Mouse (Mus musculus) CH12.LX (cell line): ENCODE data around the gene Myo1h. TPM values are rescaled to one million over a fixed set of nuclear protein-coding genes. Genes with fewer than 3 reads are reported as not detected.

Experiments
- DNase-seq: peaks from one replicate; pipeline ENCODE4 v3.0.0-alpha.2; 2013; ENCODE audit errors: extremely low read depth
- H3K27ac ChIP-seq: 2 replicates; pipeline ENCODE4 v1.5.1; 2012; ENCODE audit warnings: low read depth, mild to moderate bottlenecking, control low read depth, moderate library complexity; ENCODE audit not compliant: insufficient read depth
- H3K27me3 ChIP-seq: replicated peaks from 2 replicates; pipeline ENCODE3; 2012; ENCODE audit warnings: inconsistent platforms
- H3K36me3 ChIP-seq, 2 experiments: replicated peaks in 1 of 2; 2 replicates each; pipeline versions ENCODE3 to v1.6.1; 2012; ENCODE audit warnings: inconsistent platforms in 1 of 2, low read length in 1 of 2, mild to moderate bottlenecking in 1 of 2, mixed read lengths in 1 of 2, moderate library complexity in 1 of 2; ENCODE audit not compliant: control insufficient read depth in 1 of 2, insufficient read depth in 1 of 2
- H3K4me1 ChIP-seq, 2 experiments: 2 replicates each; pipeline ENCODE4 v1.6.1; 2012; ENCODE audit warnings: inconsistent platforms in 1 of 2, moderate library complexity in 1 of 2; ENCODE audit not compliant: insufficient read depth in 2 of 2, control insufficient read depth in 1 of 2
- H3K4me2 ChIP-seq: 2 replicates; pipeline ENCODE4 v1.6.1; 2012; ENCODE audit warnings: low read depth, mild to moderate bottlenecking, control low read depth; ENCODE audit not compliant: poor library complexity, insufficient read depth, severe bottlenecking
- H3K4me3 ChIP-seq, 3 experiments: fragments of 150-350 bp in 1 of 3; sonication (generic) in 1 of 3; replicated peaks in 1 of 3; 2 replicates each; pipeline versions ENCODE3 to v1.5.1; 2011 to 2012; ENCODE audit warnings: low read depth in 2 of 3, low read length in 2 of 3, mild to moderate bottlenecking in 2 of 3, moderate library complexity in 2 of 3, control low read depth in 1 of 3, improper control_type of control experiment in 1 of 3, inconsistent platforms in 1 of 3, mixed read lengths in 1 of 3; ENCODE audit not compliant: poor library complexity in 1 of 3
- H3K79me2 ChIP-seq: replicated peaks from 2 replicates; pipeline ENCODE4 v1.6.1; 2012; ENCODE audit warnings: mild to moderate bottlenecking, moderate library complexity; ENCODE audit not compliant: control insufficient read depth, poor library complexity, insufficient read depth, severe bottlenecking; ENCODE audit errors: extremely low read depth
- H3K9ac ChIP-seq: 2 replicates; pipeline ENCODE4 v1.6.1; 2012; ENCODE audit warnings: low read depth, mild to moderate bottlenecking, control low read depth, moderate library complexity; ENCODE audit not compliant: insufficient read depth
- H3K9me3 ChIP-seq: replicated peaks from 2 replicates; pipeline ENCODE3; 2012; ENCODE audit warnings: low read length, inconsistent platforms, mixed read lengths
- BHLHE40 ChIP-seq: IDR thresholded peaks from 2 replicates; pipeline ENCODE4 v1.6.1; 2011; ENCODE audit warnings: mild to moderate bottlenecking, low read depth, low read length, improper control_type of control experiment
- CHD1 ChIP-seq: IDR thresholded peaks from 2 replicates; pipeline ENCODE4 v1.6.1; 2012; ENCODE audit warnings: low read depth, low read length, improper control_type of control experiment, inconsistent platforms
- CHD2 ChIP-seq: IDR thresholded peaks from 2 replicates; pipeline ENCODE4 v1.6.1; 2011; ENCODE audit warnings: low read length, improper control_type of control experiment
- CTCF ChIP-seq, 2 experiments: IDR thresholded peaks in 1 of 2; conservative IDR thresholded peaks in 1 of 2; 2 replicates each; pipeline ENCODE4 v1.5.1; 2011 to 2012; ENCODE audit warnings: low read depth in 2 of 2, low read length in 2 of 2, improper control_type of control experiment in 1 of 2, inconsistent platforms in 1 of 2, mild to moderate bottlenecking in 1 of 2, moderate library complexity in 1 of 2
- E2F4 ChIP-seq: IDR thresholded peaks from 2 replicates; pipeline ENCODE4 v1.6.1; 2011; ENCODE audit warnings: low read depth, low read length, improper control_type of control experiment; ENCODE audit not compliant: insufficient replicate concordance
- ELF1 ChIP-seq: IDR thresholded peaks from 2 replicates; pipeline ENCODE4 v1.6.1; 2014; ENCODE audit warnings: low read depth, mild to moderate bottlenecking, inconsistent platforms, low read length, improper control_type of control experiment
- GABPA ChIP-seq: IDR thresholded peaks from 2 replicates; pipeline ENCODE4 v1.6.1; 2012; ENCODE audit warnings: low read depth, low read length, improper control_type of control experiment, inconsistent platforms; ENCODE audit not compliant: insufficient replicate concordance
- HCFC1 ChIP-seq: IDR thresholded peaks from 2 replicates; pipeline ENCODE4 v1.6.1; 2012; ENCODE audit warnings: low read depth, mild to moderate bottlenecking, inconsistent platforms, low read length, improper control_type of control experiment
- KAT2A ChIP-seq: IDR thresholded peaks from 2 replicates; pipeline ENCODE4 v1.6.1; 2012; ENCODE audit warnings: low read length, improper control_type of control experiment, inconsistent platforms; ENCODE audit not compliant: insufficient replicate concordance
- MAFK ChIP-seq: IDR thresholded peaks from 2 replicates; pipeline ENCODE4 v1.6.1; 2011; ENCODE audit warnings: low read length, improper control_type of control experiment; ENCODE audit not compliant: insufficient replicate concordance
- MAZ ChIP-seq: IDR thresholded peaks from 2 replicates; pipeline ENCODE4 v1.6.1; 2012; ENCODE audit warnings: low read depth, mild to moderate bottlenecking, inconsistent platforms, low read length, improper control_type of control experiment, moderate library complexity
- MEF2A ChIP-seq: IDR thresholded peaks from 2 replicates; pipeline ENCODE4 v1.6.1; 2014; ENCODE audit warnings: low read depth, mild to moderate bottlenecking, inconsistent platforms, low read length, improper control_type of control experiment, borderline replicate concordance
- MXI1 ChIP-seq: IDR thresholded peaks from 2 replicates; pipeline ENCODE4 v1.6.1; 2011; ENCODE audit warnings: mild to moderate bottlenecking, low read depth, low read length, improper control_type of control experiment
- NRF1 ChIP-seq: IDR thresholded peaks from 2 replicates; pipeline ENCODE4 v1.6.1; 2014; ENCODE audit warnings: low read depth, mild to moderate bottlenecking, inconsistent platforms, low read length, improper control_type of control experiment, moderate library complexity
- PAX5 ChIP-seq: IDR thresholded peaks from 2 replicates; pipeline ENCODE4 v1.6.1; 2012; ENCODE audit warnings: low read length, inconsistent platforms, mixed read lengths
- RAD21 ChIP-seq: IDR thresholded peaks from 2 replicates; pipeline ENCODE4 v1.6.1; 2011; ENCODE audit warnings: low read depth, mild to moderate bottlenecking, low read length, improper control_type of control experiment, moderate library complexity
- RCOR1 ChIP-seq: conservative IDR thresholded peaks from 2 replicates; pipeline ENCODE4 v1.6.1; 2012; ENCODE audit warnings: low read depth, mild to moderate bottlenecking, inconsistent platforms, low read length, improper control_type of control experiment
- SIN3A ChIP-seq: IDR thresholded peaks from 2 replicates; pipeline ENCODE4 v1.6.1; 2012; ENCODE audit warnings: low read length, improper control_type of control experiment, inconsistent platforms
- SMC3 ChIP-seq: IDR thresholded peaks from 2 replicates; pipeline ENCODE4 v1.6.1; 2011; ENCODE audit warnings: low read depth, low read length, improper control_type of control experiment
- TCF12 ChIP-seq: IDR thresholded peaks from 2 replicates; pipeline ENCODE4 v1.6.1; 2014; ENCODE audit warnings: low read depth, mild to moderate bottlenecking, inconsistent platforms, low read length, improper control_type of control experiment
- UBTF ChIP-seq: IDR thresholded peaks from 2 replicates; pipeline ENCODE4 v1.6.1; 2012; ENCODE audit warnings: low read depth, mild to moderate bottlenecking, inconsistent platforms, low read length, improper control_type of control experiment, moderate library complexity
- USF1 ChIP-seq: IDR thresholded peaks from 2 replicates; pipeline ENCODE4 v1.6.1; 2014; ENCODE audit warnings: low read depth, mild to moderate bottlenecking, inconsistent platforms, low read length, improper control_type of control experiment
- USF2 ChIP-seq: conservative IDR thresholded peaks from 2 replicates; pipeline ENCODE4 v1.6.1; 2011; ENCODE audit warnings: low read depth, low read length, improper control_type of control experiment
- ZC3H11A ChIP-seq: IDR thresholded peaks from 2 replicates; pipeline ENCODE4 v1.6.1; 2012; ENCODE audit warnings: low read depth, mild to moderate bottlenecking, inconsistent platforms, low read length, improper control_type of control experiment
- ZKSCAN1 ChIP-seq: IDR thresholded peaks from 2 replicates; pipeline ENCODE4 v1.6.1; 2012; ENCODE audit warnings: low read depth, inconsistent platforms, low read length, improper control_type of control experiment, borderline replicate concordance
- ZMIZ1 ChIP-seq: IDR thresholded peaks from 2 replicates; pipeline ENCODE4 v1.6.1; 2012; ENCODE audit warnings: low read depth, mild to moderate bottlenecking, inconsistent platforms, low read length, improper control_type of control experiment
- dilution Hi-C: fragments of 300-500 bp; cut with MboI; formaldehyde crosslinking; loops from 2 replicates; pipeline ENCODE4 v1.14.3; 2020; ENCODE audit warnings: low sequenced_read_pairs; ENCODE audit not compliant: extremely low pct_unique_long_range_greater_than_20kb, extremely low pct_ligation_motif_present
- in situ Hi-C: fragments of 300-500 bp; cut with MboI; formaldehyde crosslinking; loops from 3 replicates; pipeline ENCODE4 v1.14.3; 2019; ENCODE audit warnings: low sequenced_read_pairs, low pct_ligation_motif_present, low pct_unique_long_range_greater_than_20kb, mixed read lengths
- polyA plus RNA-seq: library from polyadenylated mRNA; unstranded; fragments of >175 nt; gene quantifications from 2 replicates; pipeline ENCODE4 v1.2.1, GENCODE M21; 2012; ENCODE audit warnings: low read depth; ENCODE audit not compliant: insufficient read length
- total RNA-seq, 2 experiments: library from RNA; depleted of rRNA; stranded (reverse); fragments of 300-350 nt in 1 of 2; fragments of >200 nt in 1 of 2; gene quantifications; 2 replicates each; pipeline ENCODE4 v1.2.3; 2012 to 2014

Myo1h gene
- total and polyA plus RNA-seq, 3 experiments = 1.1 to 4.4 (median 1.8) TPM

- TF ChIP-seq MAFK (no peak), USF2 (no peak)
- TF ChIP-seq, all 38 proteins: peak for 0
Measured at GRCm38 (mm10) chr5:114298212-114298894, 9.4 kb downstream of the Myo1h start (continued).

GRCm38 (mm10) chr5:114299156-114299855 is 10.3 kb downstream of the Myo1h start:
- H3K27me3 ChIP-seq = no peaks in the 10 kb centered on the region
- dilution Hi-C loops = no loop called here

GRCm38 (mm10) chr5:114299883-114300610 is 11.1 kb downstream of the Myo1h start:
- no peaks in the 10 kb centered on the region for H3K36me3 ChIP-seq
- no peak for TF ChIP-seq SMC3
- no peak for TF ChIP-seq KAT2A
- TF ChIP-seq ZKSCAN1 = no peak
- TF ChIP-seq PAX5 = no peak
- TF ChIP-seq USF1 = no peak
- TF ChIP-seq RAD21 = no peak
- TF ChIP-seq CHD1 = no peak
- no peak for TF ChIP-seq NRF1
- TF ChIP-seq USF2 = no peak
- no peak for TF ChIP-seq TCF12
- no peak for TF ChIP-seq MEF2A
- no peak for TF ChIP-seq MAZ
- no peak for TF ChIP-seq UBTF
- TF ChIP-seq ELF1 = no peak
- TF ChIP-seq ZC3H11A = no peak
- no peak for TF ChIP-seq CTCF (conservative IDR thresholded peaks at IDR 0.05 in 1 of 2, IDR thresholded peaks at IDR 0.05 in 1 of 2; ENCODE audit: low read depth in 2 of 2, low read length in 2 of 2)
- TF ChIP-seq ZMIZ1 = no peak
- TF ChIP-seq CHD2 = no peak
- TF ChIP-seq E2F4 = no peak
- TF ChIP-seq, all 38 proteins: peak for 0
- in situ Hi-C loops (no loop called here), dilution Hi-C loops (no loop called here)
- Histone ChIP-seq H3K27ac (no peak overlapping the region), H3K4me1 (peaks cover 11 to 32% of the 10 kb centered on the region in 2 experiments), H3K27me3 (no peaks in the 10 kb centered on the region), H3K4me3 (no peak overlapping the region), H3K79me2 (no peaks in the 10 kb centered on the region), H3K9ac (no peak overlapping the region), H3K9me3 (no peaks in the 10 kb centered on the region), H3K4me2 (no peak overlapping the region)
- DNase-seq = no peak

More at GRCm38 (mm10) chr5:114299156-114299855, 10.3 kb downstream of the Myo1h start:
- Histone ChIP-seq H3K4me3 (no peak overlapping the region), H3K4me1 (peaks cover 11 to 32% of the 10 kb centered on the region in 2 experiments), H3K4me2 (no peak overlapping the region), H3K27ac (no peak overlapping the region), H3K79me2 (no peaks in the 10 kb centered on the region), H3K9ac (no peak overlapping the region), H3K9me3 (no peaks in the 10 kb centered on the region)
- DNase-seq = no peak
- in situ Hi-C loops = no loop called here
- TF ChIP-seq SMC3 (no peak), USF2 (no peak), ELF1 (no peak), NRF1 (no peak), HCFC1 (no peak), ZKSCAN1 (no peak), RAD21 (no peak), UBTF (no peak), GABPA (no peak), BHLHE40 (no peak), ZC3H11A (no peak), RCOR1 (no peak), SIN3A (no peak), KAT2A (no peak), MXI1 (no peak)
- TF ChIP-seq, all 38 proteins: peak for 0
- H3K36me3 ChIP-seq = no peaks in the 10 kb centered on the region
